ENCODE assay signal across 9 mouse cellular contexts in genomic region chr1:36839858-36840257, GRCm38 (mm10).
"Had no signal": no experiment of that assay in that cellular context is flagged by ENCODE, and none has a peak within 500 bp of the region (broad histone marks: within the 10 kb centered on the region; RNA-seq: fewer than 3 reads in every experiment).

No protein-coding gene starts in this region.

- DNase-seq: kidney, postnatal 25 days; lung, adult 18-20 months; right cerebral cortex, adult 18-20 months; right cerebral cortex, postnatal 25 days; thymus, postnatal 36 days had no signal

- ATAC-seq: midbrain, embryonic 13.5 days had no signal

- H3K27me3 ChIP-seq: limb, embryonic 15.5 days; midbrain, embryonic 13.5 days had no signal

- H3K4me3 ChIP-seq: left cerebral cortex, adult 2 months; limb, embryonic 15.5 days; midbrain, embryonic 13.5 days had no signal

- H3K4me1 ChIP-seq: limb, embryonic 15.5 days had no signal

- H3K9me3 ChIP-seq: limb, embryonic 15.5 days; midbrain, embryonic 13.5 days had no signal

- H3K27ac ChIP-seq: left cerebral cortex, adult 2 months; limb, embryonic 15.5 days; liver, embryonic 14.5 days; midbrain, embryonic 13.5 days had no signal

- H3K4me2 ChIP-seq: limb, embryonic 15.5 days; midbrain, embryonic 13.5 days had no signal

- H3K9ac ChIP-seq: limb, embryonic 15.5 days; liver, embryonic 14.5 days; midbrain, embryonic 13.5 days had no signal
